Mouse (Mus musculus) brain, adult 10 weeks (tissue): Measurements from ENCODE around the gene Ints12. TPM values are rescaled to one million over a fixed set of nuclear protein-coding genes. Genes with fewer than 3 reads are reported as not detected.

Experiments used
- polyA plus RNA-seq: library from polyadenylated mRNA; stranded (reverse); fragments of 350-450 nt; fragmentation: Illumina TruSeq; extraction: RNeasy Lipid Tissue Mini Kit (QIAGEN cat#74804); gene quantifications from one replicate; pipeline ENCODE4 v1.2.3, GENCODE M21; 2015; ENCODE audit warnings: low read depth, low replicate concordance

The Ints12 gene
- 11.6 TPM for polyA plus RNA-seq

DNA sequence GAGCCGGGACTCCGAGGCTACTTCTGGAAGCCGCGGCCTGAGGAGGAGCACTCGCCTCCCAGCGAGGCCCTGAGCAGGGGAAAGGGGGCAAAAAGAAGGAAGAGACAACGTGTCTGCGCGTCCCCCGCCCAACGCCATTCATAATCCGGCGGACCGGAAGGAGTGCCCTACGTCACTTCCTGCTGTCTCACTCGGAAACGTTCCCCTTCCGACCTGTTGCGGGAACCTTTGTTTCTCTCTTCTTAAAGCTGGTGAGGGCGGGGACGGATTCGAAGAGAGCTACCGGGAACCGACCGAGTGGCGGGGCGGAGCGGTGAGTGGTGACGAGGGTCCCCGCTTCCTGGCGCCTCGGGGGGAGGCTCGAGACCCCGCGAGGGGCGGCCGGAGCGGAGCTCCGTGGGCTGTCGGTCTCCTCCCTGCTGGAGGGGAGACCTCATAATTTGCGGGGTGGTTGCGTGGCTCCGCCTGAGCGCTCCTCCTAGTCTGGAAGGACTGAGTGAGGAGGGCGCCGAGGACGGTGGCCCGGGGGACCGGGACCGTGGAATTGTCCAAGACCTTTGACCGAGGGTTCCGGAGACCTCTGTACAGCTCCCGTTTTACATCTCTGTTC lies at the start of gene Ints12, which contains the start of gene Gstcd:
Gene Ints12 (plus strand): TSS at position 177 of the 610 bp plus-strand sequence.
Gene Gstcd (minus strand): TSS at position 370 of the 610 bp plus-strand sequence.

Other genes starting within 250 kb of the Ints12 start
- gene Npnt, start 141.5 kb upstream of the Ints12 start, polyA plus RNA-seq = 15.5 TPM
- gene Gstcd, start 193 bp downstream of the Ints12 start, polyA plus RNA-seq = 4.9 TPM
- gene Arhgef38, start 143.1 kb downstream of the Ints12 start, polyA plus RNA-seq = not detected
- gene Ppa2, start 218.3 kb downstream of the Ints12 start, polyA plus RNA-seq = 87.3 TPM